Mouse (Mus musculus): ENCODE measurements around the gene Arhgap4.

Gene Arhgap4

DNA sequence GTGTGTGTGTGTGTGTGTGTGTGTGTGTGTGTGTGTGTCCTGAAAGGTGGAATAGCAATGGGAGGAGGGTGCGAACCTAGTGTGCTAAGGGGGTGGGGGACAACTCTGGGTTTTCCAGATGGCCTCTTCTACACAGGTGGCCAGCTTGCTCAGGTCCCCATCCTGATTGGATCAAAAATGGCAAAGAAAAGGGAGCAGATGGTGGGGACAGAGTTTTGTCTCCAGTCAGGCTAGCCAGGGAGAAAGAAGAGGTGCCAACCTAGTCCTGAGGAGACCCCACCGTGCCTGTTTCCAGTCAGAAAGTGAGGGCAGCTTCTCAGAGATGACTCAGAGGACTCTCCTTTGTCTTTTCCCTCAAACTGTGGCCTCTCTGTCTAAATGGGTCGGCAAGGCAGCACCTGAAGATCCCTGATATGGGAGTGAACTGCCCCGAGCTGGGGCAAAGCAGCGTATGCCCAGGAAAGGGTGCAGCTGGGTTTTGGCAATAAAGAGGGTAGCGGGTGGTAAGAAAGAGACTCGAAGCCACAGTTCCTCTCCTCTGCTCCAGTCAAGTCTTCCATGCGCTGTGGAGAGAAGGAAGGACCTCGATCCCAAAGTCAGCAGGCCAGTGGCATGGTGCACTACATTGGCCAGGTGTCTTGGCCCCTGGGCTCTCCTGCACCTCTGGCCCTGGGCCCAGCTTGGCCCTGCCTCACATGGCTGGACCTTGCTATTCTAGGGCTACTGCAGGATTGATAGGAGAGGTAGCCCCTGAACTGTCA lies 67.2 kb downstream of the Arhgap4 start:
- no peak for DNase-seq (ENCODE audit: inconsistent ontology term)

Data from Muller cell, postnatal 12 days (primary cell).